Mouse (Mus musculus): Measurements from ENCODE around the gene Runx3. TPM values are rescaled to one million over a fixed set of nuclear protein-coding genes. Genes with fewer than 3 reads are reported as not detected.

Runx3 gene
- total RNA-seq, 2 experiments from 2014 or later, result 7.1 to 56.7 TPM

- ATAC-seq (replicated peaks; ENCODE audit: poor library complexity), result no peak
Measured at GRCm38 (mm10) chr4:135113656-135114055, 6.8 kb upstream of the Runx3 start.

GRCm38 (mm10) chr4:135114301-135114700, 6.2 kb upstream of the Runx3 start:
- ATAC-seq (replicated peaks; ENCODE audit: poor library complexity), result no peak

GRCm38 (mm10) chr4:135115426-135116170, 4.9 kb upstream of the Runx3 start:
- ATAC-seq (replicated peaks; ENCODE audit: poor library complexity), result no peak

- ATAC-seq (replicated peaks; ENCODE audit: poor library complexity), result no peak
Measured at GRCm38 (mm10) chr4:135116391-135116790, 4.1 kb upstream of the Runx3 start.

GRCm38 (mm10) chr4:135117846-135118245, 2.6 kb upstream of the Runx3 start:
- no peak for ATAC-seq (replicated peaks; ENCODE audit: poor library complexity)

- no peak for ATAC-seq (replicated peaks; ENCODE audit: poor library complexity)
Measured at GRCm38 (mm10) chr4:135118855-135119474, 1.5 kb upstream of the Runx3 start.

- ATAC-seq (replicated peaks; ENCODE audit: poor library complexity), result no peak
Measured at GRCm38 (mm10) chr4:135123721-135124120, 3.3 kb downstream of the Runx3 start.

GRCm38 (mm10) chr4:135124732-135125131, 4.3 kb downstream of the Runx3 start:
- no peak for ATAC-seq (replicated peaks; ENCODE audit: poor library complexity)

- ATAC-seq (replicated peaks; ENCODE audit: poor library complexity), result no peak
Measured at GRCm38 (mm10) chr4:135125152-135125551, 4.7 kb downstream of the Runx3 start.

GRCm38 (mm10) chr4:135126385-135126784, 5.9 kb downstream of the Runx3 start:
- no peak for ATAC-seq (replicated peaks; ENCODE audit: poor library complexity)

- ATAC-seq (replicated peaks; ENCODE audit: poor library complexity), result peak; percentile 84
Measured at GRCm38 (mm10) chr4:135128841-135129520, 8.5 kb downstream of the Runx3 start.

- ATAC-seq (replicated peaks; ENCODE audit: poor library complexity), result no peak
Measured at GRCm38 (mm10) chr4:135130156-135130555, 9.7 kb downstream of the Runx3 start.

GRCm38 (mm10) chr4:135131145-135131544, 10.7 kb downstream of the Runx3 start:
- no peak for ATAC-seq (replicated peaks; ENCODE audit: poor library complexity)

- ATAC-seq (replicated peaks; ENCODE audit: poor library complexity), result no peak
Measured at GRCm38 (mm10) chr4:135132797-135133196, 12.3 kb downstream of the Runx3 start.

GRCm38 (mm10) chr4:135133711-135134110, 13.3 kb downstream of the Runx3 start:
- no peak for ATAC-seq (replicated peaks; ENCODE audit: poor library complexity)

- ATAC-seq (replicated peaks; ENCODE audit: poor library complexity), result no peak
Measured at GRCm38 (mm10) chr4:135135331-135135730, 14.9 kb downstream of the Runx3 start.

GRCm38 (mm10) chr4:135136202-135136601, 15.8 kb downstream of the Runx3 start:
- ATAC-seq (replicated peaks; ENCODE audit: poor library complexity), result no peak

- ATAC-seq (replicated peaks; ENCODE audit: poor library complexity), result no peak
Measured at GRCm38 (mm10) chr4:135136612-135137011, 16.2 kb downstream of the Runx3 start.

- ATAC-seq (replicated peaks; ENCODE audit: poor library complexity), result peak; percentile 49; the same call in 1 of the 2 replicates
Measured at GRCm38 (mm10) chr4:135140647-135141515, 20.4 kb downstream of the Runx3 start.

GRCm38 (mm10) chr4:135141720-135142119, 21.3 kb downstream of the Runx3 start:
- ATAC-seq (replicated peaks; ENCODE audit: poor library complexity), result peak; percentile 56

- no peak for ATAC-seq (replicated peaks; ENCODE audit: poor library complexity)
Measured at GRCm38 (mm10) chr4:135146734-135147133, 26.3 kb downstream of the Runx3 start.

Data from megakaryocyte progenitor cell, adult 5-6 weeks (primary cell).